Comparison of ENCODE assay signal across 7 mouse cellular contexts in the genomic region with DNA sequence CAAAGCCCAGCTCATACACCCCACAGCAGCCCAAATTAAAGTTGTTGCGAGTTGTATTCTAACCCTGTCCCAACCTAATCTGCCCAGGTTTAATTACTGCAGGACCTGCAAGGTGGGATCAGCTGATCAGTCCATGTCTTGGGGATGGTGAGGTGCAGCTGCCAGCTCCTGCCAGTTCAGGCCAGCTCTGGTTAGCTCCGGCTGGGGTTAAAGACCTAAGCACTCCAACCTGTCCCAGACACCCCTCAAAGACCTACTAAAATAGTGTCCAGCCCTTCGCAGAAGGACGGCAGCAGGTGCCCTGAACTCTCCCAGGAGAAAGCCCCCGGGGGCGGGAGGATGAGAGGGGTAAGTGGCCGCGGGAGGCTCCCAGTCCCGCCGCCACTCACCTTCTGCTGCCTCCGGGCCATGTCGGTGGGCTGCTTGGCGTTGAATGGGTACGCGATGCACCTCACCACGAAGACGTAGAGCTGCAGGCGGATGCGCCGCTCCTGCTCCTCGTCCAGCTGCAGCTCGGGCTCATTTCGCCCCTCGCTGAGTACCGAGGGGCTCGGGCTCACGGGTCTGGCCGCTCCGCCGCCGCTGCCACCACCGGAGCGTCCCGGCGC. TPM values are rescaled to one million over a fixed set of nuclear protein-coding genes. Genes with fewer than 3 reads are reported as not detected.
DNase-seq lines count a peak whose midpoint lies in the region; ATAC-seq lines count a peak whose summit lies in the region.

No protein-coding gene starts in this region.

- H3K4me3 ChIP-seq in heart, embryonic 11.5 days (ENCODE audit: low read depth, low read length): peak overlapping the region; percentile 68
- H3K4me3 ChIP-seq in kidney, embryonic 16.5 days (ENCODE audit: low read length): peak overlapping the region; percentile 80

- 1% methylated on average over 35 of the region's 35 CpGs for WGBS in heart, embryonic 11.5 days (ENCODE audit: insufficient replicate concordance)
- WGBS in kidney, embryonic 16.5 days: 1% methylated on average over 34 of the region's 35 CpGs

- no peaks in the 10 kb centered on the region for H3K9me3 ChIP-seq in heart, embryonic 11.5 days (replicated peaks; ENCODE audit: control insufficient read depth, low read length)
- H3K9me3 ChIP-seq in kidney, embryonic 16.5 days (ENCODE audit: low read length): peaks cover 3% of the 10 kb centered on the region

- peaks cover 4% of the 10 kb centered on the region; the same call in 1 of the 2 replicates for H3K4me1 ChIP-seq in heart, embryonic 11.5 days (ENCODE audit: control insufficient read depth, insufficient read depth, low read length)
- peaks cover 6% of the 10 kb centered on the region for H3K4me1 ChIP-seq in kidney, embryonic 16.5 days (ENCODE audit: insufficient read depth, low read length)

- peaks cover 24% of the 10 kb centered on the region for H3K27me3 ChIP-seq in heart, embryonic 11.5 days (ENCODE audit: control insufficient read depth, insufficient read depth, low read length)
- no peaks in the 10 kb centered on the region for H3K27me3 ChIP-seq in kidney, embryonic 16.5 days (ENCODE audit: insufficient read depth, low read length)

- H3K9ac ChIP-seq in heart, embryonic 11.5 days (ENCODE audit: low read depth, low read length): peak overlapping the region; percentile 68
- peak overlapping the region; percentile 78 for H3K9ac ChIP-seq in kidney, embryonic 16.5 days (replicated peaks; ENCODE audit: low read length)

- peak overlapping the region; percentile 78 for H3K4me2 ChIP-seq in heart, embryonic 11.5 days
- peak overlapping the region; percentile 72 for H3K4me2 ChIP-seq in kidney, embryonic 16.5 days (replicated peaks; ENCODE audit: low read depth, low read length)

- peak; percentile 32 for ATAC-seq in heart, embryonic 11.5 days (replicated peaks; ENCODE audit: insufficient number of reproducible peaks, low FRiP score, low TSS enrichment)
- ATAC-seq in kidney, embryonic 16.5 days (ENCODE audit: low FRiP score, low TSS enrichment): peak; percentile 78
- ATAC-seq in megakaryocyte-erythroid progenitor cell, adult 5-6 weeks (replicated peaks; ENCODE audit: low FRiP score, low TSS enrichment, poor library complexity, severe bottlenecking): 0 out of 2 replicates have a peak, but pooled peaks have one; percentile 7

- H3K27ac ChIP-seq in heart, embryonic 11.5 days (ENCODE audit: low read depth, low read length): no peak overlapping the region
- H3K27ac ChIP-seq in kidney, embryonic 16.5 days (ENCODE audit: low read length): peak overlapping the region; percentile 40; the same call in 1 of the 2 replicates

- peak; percentile 35 for DNase-seq in retina, embryonic 14.5 days (ENCODE audit: low spot score)
- no peak for DNase-seq in retina, postnatal 1 day
- DNase-seq in cerebellum, postnatal 14 days: peak; percentile 59 to 69
- DNase-seq in Muller cell, postnatal 12 days (ENCODE audit: inconsistent ontology term): no peak

- H3K36me3 ChIP-seq in heart, embryonic 11.5 days (ENCODE audit: control insufficient read depth, insufficient read depth, low read length): no peaks in the 10 kb centered on the region
- H3K36me3 ChIP-seq in kidney, embryonic 16.5 days (ENCODE audit: insufficient read depth, low read length): no peaks in the 10 kb centered on the region

RNA-seq across cellular contexts. Expression of gene Cadps2, which starts 0.7 kb away (rescaled TPM):
- 1.1 and 1.2 TPM in 2 replicates for polyA plus RNA-seq in heart, embryonic 11.5 days (2014; fragmentation: Nextera tagmentation; extraction: Ambion mirVana)
- polyA plus RNA-seq in kidney, embryonic 16.5 days (2015; fragmentation: Nextera tagmentation; extraction: Ambion mirVana): 5.2 and 6.2 TPM in 2 replicates
- total RNA-seq in megakaryocyte-erythroid progenitor cell, adult 5-6 weeks (2014; fragmentation: Nextera tagmentation): 0.31 TPM in 1 of 2 replicates, not detected in the other
- 0.14 and 0.23 TPM in 2 replicates for total RNA-seq in megakaryocyte-erythroid progenitor cell, adult 5-6 weeks (2017)

Comparison
In these comparisons a context has a peak if more than half of its experiments do, and no peak if none do; other contexts are left out.
1. DNase-seq: peak in retina, embryonic 14.5 days (single experiment) and cerebellum, postnatal 14 days (2 of 2); none in retina, postnatal 1 day (single experiment) and Muller cell, postnatal 12 days (single experiment).
2. ATAC-seq: peak in every context shown above with its lines; median percentile 78 in kidney, embryonic 16.5 days; 32 in heart, embryonic 11.5 days; 7 in megakaryocyte-erythroid progenitor cell, adult 5-6 weeks.